Mouse (Mus musculus) neural tube, embryonic 14.5 days (tissue): Measurements from ENCODE around the gene Slc16a11. TPM values are rescaled to one million over a fixed set of nuclear protein-coding genes. Genes with fewer than 3 reads are reported as not detected.
"Not testable (repeated sequence)": the region's sequence is repeated elsewhere in the genome, so short reads cannot be mapped to it uniquely, and the experiment has no call there.

ENCODE experiments used
- ATAC-seq: fragments of 200-750 bp; cut with Nextera tagmentation; 2 replicates; pipeline ENCODE4 v1.8.0; 2017; ENCODE audit warnings: low read depth, mild to moderate bottlenecking, moderate TSS enrichment, moderate library complexity
- H3K27ac ChIP-seq: fragments of 300-500 bp; sonication (generic); 2 replicates; pipeline ENCODE4 v1.5.1; 2014; ENCODE audit warnings: low read depth, mild to moderate bottlenecking, control low read depth, low read length, moderate library complexity, mixed read lengths
- H3K27me3 ChIP-seq: fragments of 300-500 bp; sonication (generic); 2 replicates; pipeline ENCODE4 v1.6.1; 2014; ENCODE audit warnings: low read length; ENCODE audit not compliant: control insufficient read depth, insufficient read depth
- H3K36me3 ChIP-seq: fragments of 300-500 bp; sonication (generic); 2 replicates; pipeline ENCODE4 v1.6.1; 2014; ENCODE audit warnings: low read length, mixed read lengths; ENCODE audit not compliant: control insufficient read depth, insufficient read depth
- H3K4me1 ChIP-seq: fragments of 300-500 bp; sonication (generic); 2 replicates; pipeline ENCODE4 v1.6.1; 2014; ENCODE audit warnings: low read length; ENCODE audit not compliant: control insufficient read depth, insufficient read depth
- H3K4me2 ChIP-seq: fragments of 300-500 bp; sonication (generic); 2 replicates; pipeline ENCODE4 v1.6.1; 2014; ENCODE audit warnings: mild to moderate bottlenecking, low read depth, low read length, control low read depth
- H3K4me3 ChIP-seq: fragments of 300-500 bp; sonication (generic); 2 replicates; pipeline ENCODE4 v1.5.1; 2014; ENCODE audit warnings: low read depth, low read length, control low read depth, mixed read lengths
- H3K9ac ChIP-seq: fragments of 300-500 bp; sonication (generic); replicated peaks from 2 replicates; pipeline ENCODE4 v1.6.1; 2014; ENCODE audit warnings: low read depth, mild to moderate bottlenecking, control low read depth, low read length, mixed read lengths
- H3K9me3 ChIP-seq: fragments of 300-500 bp; sonication (generic); 2 replicates; pipeline ENCODE4 v1.6.1; 2016; ENCODE audit warnings: low read length; ENCODE audit not compliant: control insufficient read depth
- WGBS: fragments of 180-500 bp; shearing (Covaris S2); extraction: QIAGEN DNeasy Blood & Tissue Kit; methylation state at CpG from one replicate; pipeline ENCODE4 v1.1.7; 2014; 5-methylcytosine and 5-hydroxymethylcytosine counted together
- polyA plus RNA-seq: library from polyadenylated mRNA; unstranded; fragments of >200 nt; fragmentation: Nextera tagmentation; extraction: Ambion mirVana; gene quantifications from 2 replicates; pipeline ENCODE4 v1.2.1, GENCODE M21; 2014

Slc16a11 gene
- polyA plus RNA-seq: 3.0 and 4.0 TPM in 2 replicates

- no peak for ATAC-seq
- H3K4me3 ChIP-seq: peak within 1 kb of the TSS; percentile 32
- peak within 1 kb of the TSS; percentile 41; the same call in 1 of the 2 replicates for H3K9ac ChIP-seq
- WGBS: 64% methylated on average over 6 of the region's 6 CpGs
- no peaks in the 10 kb centered on the region for H3K36me3 ChIP-seq
- no peaks in the 10 kb centered on the region for H3K9me3 ChIP-seq
- H3K4me2 ChIP-seq: peak within 1 kb of the TSS; percentile 63
- peaks cover 12% of the 10 kb centered on the region for H3K4me1 ChIP-seq
- peaks cover 34% of the 10 kb centered on the region for H3K27me3 ChIP-seq
- H3K27ac ChIP-seq: no peak within 1 kb of the TSS
Measured at GRCm38 (mm10) chr11:70212423-70212822, at the start of gene Slc16a11. Slc16a11 (plus strand) TSS chr11:70212752.

DNA sequence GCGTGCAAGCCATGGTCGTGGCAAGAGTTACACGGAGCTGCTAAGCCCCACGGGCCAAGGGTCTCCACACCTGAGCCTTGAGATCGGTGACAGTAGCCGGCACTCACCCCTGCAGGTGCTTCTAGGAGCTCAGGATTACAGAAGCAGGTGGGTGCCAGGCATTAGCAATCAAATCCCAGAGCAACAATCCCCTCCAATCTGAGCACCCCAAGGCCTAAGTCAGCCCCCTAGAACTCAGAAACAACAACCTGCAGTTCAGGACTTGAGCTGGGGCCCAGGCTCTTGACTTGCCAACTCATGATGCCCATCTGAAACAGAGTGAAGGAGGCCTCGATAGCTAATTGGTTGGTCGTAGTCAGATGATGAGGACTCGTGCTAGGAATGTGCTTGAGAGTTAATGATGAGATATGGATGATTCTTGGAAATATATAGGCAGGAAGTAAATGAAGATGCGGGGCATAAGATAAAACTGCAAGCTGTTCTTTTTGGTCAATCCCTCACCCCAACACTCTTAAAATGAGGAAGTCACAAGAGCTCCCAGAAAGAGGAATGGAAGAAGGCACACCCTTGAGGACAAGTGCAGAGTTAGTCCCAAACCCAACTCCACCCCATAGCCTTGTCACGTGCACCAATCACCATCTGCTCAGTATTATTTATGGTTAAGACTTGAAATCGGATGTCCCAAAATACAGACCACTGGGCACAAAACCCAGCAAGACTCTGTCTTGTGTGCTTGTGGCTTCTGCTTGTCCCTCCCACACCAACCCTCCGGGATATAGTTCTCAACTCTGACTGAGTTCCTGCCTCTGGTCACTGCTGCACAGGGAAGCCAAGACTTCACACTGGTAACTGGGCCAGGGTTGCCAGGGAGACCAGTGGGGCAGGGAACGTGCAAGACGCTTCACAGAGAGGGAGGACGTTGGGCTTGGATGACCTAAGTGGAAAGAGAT lies 46.3 kb upstream of the Slc16a11 start:
- H3K4me2 ChIP-seq: no peak overlapping the region
- H3K4me3 ChIP-seq: no peak overlapping the region
- H3K9me3 ChIP-seq: no peaks in the 10 kb centered on the region
- no peak overlapping the region for H3K9ac ChIP-seq
- no peaks in the 10 kb centered on the region for H3K36me3 ChIP-seq
- no peak overlapping the region for H3K27ac ChIP-seq
- H3K4me1 ChIP-seq: no peaks in the 10 kb centered on the region
- H3K27me3 ChIP-seq: no peaks in the 10 kb centered on the region
- WGBS: 74% methylated on average over 16 of the region's 16 CpGs
- ATAC-seq: no peak

DNA sequence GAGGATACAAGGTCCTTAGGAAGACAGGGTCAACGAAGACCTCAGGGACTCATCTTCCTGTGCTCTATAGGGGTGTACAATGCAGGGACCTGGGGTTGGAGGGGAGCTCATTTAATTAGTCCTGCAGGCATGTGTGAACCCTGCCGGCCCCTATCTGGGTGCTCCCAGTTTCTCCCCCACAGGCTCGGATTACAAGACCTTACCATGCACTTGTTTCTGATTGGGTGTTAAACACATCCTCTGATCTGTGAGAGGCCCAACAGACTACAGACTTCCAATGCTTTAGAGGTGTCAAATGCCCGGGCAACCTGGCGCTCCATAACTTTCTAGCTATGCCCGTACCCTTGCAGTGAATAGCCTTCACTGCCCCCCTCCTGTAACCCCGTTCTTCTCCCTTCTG lies 44.4 kb upstream of the Slc16a11 start:
- no peaks in the 10 kb centered on the region for H3K4me1 ChIP-seq

GRCm38 (mm10) chr11:70169471-70169870 lies 43.1 kb upstream of the Slc16a11 start:
- not testable (repeated sequence) for H3K4me1 ChIP-seq, H3K27ac ChIP-seq, H3K9ac ChIP-seq, H3K4me2 ChIP-seq, H3K36me3 ChIP-seq, H3K27me3 ChIP-seq, ATAC-seq, H3K9me3 ChIP-seq, H3K4me3 ChIP-seq
- 96% methylated on average over 7 of the region's 7 CpGs for WGBS

More for the DNA sequence above, 44.4 kb upstream of the Slc16a11 start:
- H3K27me3 ChIP-seq: no peaks in the 10 kb centered on the region
- no peak overlapping the region for H3K4me2 ChIP-seq
- H3K9ac ChIP-seq: no peak overlapping the region
- no peak overlapping the region for H3K4me3 ChIP-seq
- H3K36me3 ChIP-seq: no peaks in the 10 kb centered on the region
- H3K27ac ChIP-seq: no peak overlapping the region
- ATAC-seq: no peak
- H3K9me3 ChIP-seq: no peaks in the 10 kb centered on the region
- 60% methylated on average over 7 of the region's 7 CpGs for WGBS

- H3K9me3 ChIP-seq: no peaks in the 10 kb centered on the region
- no peak overlapping the region for H3K4me3 ChIP-seq
- no peaks in the 10 kb centered on the region for H3K36me3 ChIP-seq
- no peak overlapping the region for H3K9ac ChIP-seq
- no peaks in the 10 kb centered on the region for H3K27me3 ChIP-seq
- H3K27ac ChIP-seq: no peak overlapping the region
- H3K4me1 ChIP-seq: no peaks in the 10 kb centered on the region
- ATAC-seq: no peak
- WGBS: 79% methylated on average over 7 of the region's 7 CpGs
- no peak overlapping the region for H3K4me2 ChIP-seq
Measured at GRCm38 (mm10) chr11:70170291-70170690, 42.3 kb upstream of the Slc16a11 start.

- no peak for ATAC-seq
- WGBS: 77% methylated on average over 7 of the region's 7 CpGs
- H3K9ac ChIP-seq: no peak overlapping the region
- H3K27me3 ChIP-seq: no peaks in the 10 kb centered on the region
- H3K4me3 ChIP-seq: no peak overlapping the region
- no peaks in the 10 kb centered on the region for H3K36me3 ChIP-seq
- no peaks in the 10 kb centered on the region for H3K9me3 ChIP-seq
- no peak overlapping the region for H3K27ac ChIP-seq
- no peak overlapping the region for H3K4me2 ChIP-seq
- H3K4me1 ChIP-seq: no peaks in the 10 kb centered on the region
Measured at GRCm38 (mm10) chr11:70171181-70171580, 41.4 kb upstream of the Slc16a11 start.

- 49% methylated on average over 3 of the region's 3 CpGs for WGBS
- H3K9ac ChIP-seq: no peak overlapping the region
- no peaks in the 10 kb centered on the region for H3K27me3 ChIP-seq
- H3K9me3 ChIP-seq: no peaks in the 10 kb centered on the region
- H3K4me3 ChIP-seq: no peak overlapping the region
- H3K4me2 ChIP-seq: no peak overlapping the region
- H3K27ac ChIP-seq: no peak overlapping the region
- H3K36me3 ChIP-seq: no peaks in the 10 kb centered on the region
- no peaks in the 10 kb centered on the region for H3K4me1 ChIP-seq
- no peak for ATAC-seq
Measured at GRCm38 (mm10) chr11:70171847-70172246, 40.7 kb upstream of the Slc16a11 start.

DNA sequence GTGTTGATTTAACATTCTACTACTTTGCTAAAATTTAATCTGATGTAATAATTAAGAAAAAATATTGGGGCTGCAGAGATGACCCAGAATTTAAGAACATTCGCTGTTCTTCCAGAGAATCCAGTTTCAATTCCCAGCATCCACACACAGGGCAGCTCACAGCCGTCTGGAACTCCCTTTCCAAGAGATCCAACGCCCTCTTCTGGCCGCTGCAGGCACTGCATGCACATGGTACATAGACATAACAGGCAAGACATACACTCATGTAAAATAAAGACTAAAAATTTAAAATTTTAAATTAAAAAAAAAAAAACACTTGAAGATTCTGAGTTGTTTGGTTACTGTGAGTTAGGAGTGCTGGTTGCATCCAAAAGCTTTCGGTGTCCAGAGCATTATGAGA lies 40.3 kb upstream of the Slc16a11 start:
- no peaks in the 10 kb centered on the region for H3K9me3 ChIP-seq
- no peak overlapping the region for H3K4me3 ChIP-seq
- no peak overlapping the region for H3K4me2 ChIP-seq
- ATAC-seq: no peak
- no peak overlapping the region for H3K9ac ChIP-seq
- H3K4me1 ChIP-seq: no peaks in the 10 kb centered on the region
- 53% methylated on average over 5 of the region's 5 CpGs for WGBS
- no peaks in the 10 kb centered on the region for H3K36me3 ChIP-seq
- no peaks in the 10 kb centered on the region for H3K27me3 ChIP-seq
- H3K27ac ChIP-seq: no peak overlapping the region

- Histone ChIP-seq H3K27ac (no peak overlapping the region), H3K27me3 (no peaks in the 10 kb centered on the region), H3K9ac (no peak overlapping the region), H3K4me1 (no peaks in the 10 kb centered on the region), H3K9me3 (no peaks in the 10 kb centered on the region), H3K4me3 (no peak overlapping the region), H3K4me2 (no peak overlapping the region), H3K36me3 (no peaks in the 10 kb centered on the region)
- 89% methylated on average over 4 of the region's 4 CpGs for WGBS
- no peak for ATAC-seq
Measured at GRCm38 (mm10) chr11:70174491-70174890, 38.1 kb upstream of the Slc16a11 start.
